Mouse (Mus musculus): ENCODE data around the gene Tnfrsf1b. TPM values are rescaled to one million over a fixed set of nuclear protein-coding genes. Genes with fewer than 3 reads are reported as not detected.

Gene Tnfrsf1b
- polyA plus RNA-seq, 1 experiment from 2014 or later = 5.2 TPM

GRCm38 (mm10) chr4:145164111-145164510, 82.6 kb downstream of the Tnfrsf1b start:
- Histone ChIP-seq H3K9me3 (no peaks in the 10 kb centered on the region), H3K36me3 (peaks cover 79% of the 10 kb centered on the region), H3K9ac (no peak overlapping the region), H3K4me3 (no peak overlapping the region), H3K27me3 (no peaks in the 10 kb centered on the region), H3K27ac (no peak overlapping the region), H3K4me2 (no peak overlapping the region), H3K4me1 (no peaks in the 10 kb centered on the region)
- 96% methylated on average over 4 of the region's 4 CpGs for WGBS
- ATAC-seq (ENCODE audit: borderline replicate concordance, extremely low read depth, low FRiP score, low TSS enrichment) = no peak

Other genes with a start within 250 kb of the Tnfrsf1b start
- gene Vps13d, start 51.9 kb downstream of the Tnfrsf1b start, polyA plus RNA-seq (2015; fragmentation: Nextera tagmentation; extraction: Ambion mirVana) = 6.1 and 6.7 TPM in 2 replicates
- 0.15 and 0.98 TPM in 2 replicates for gene Tnfrsf8, start 68.3 kb upstream of the Tnfrsf1b start, polyA plus RNA-seq (2015; fragmentation: Nextera tagmentation; extraction: Ambion mirVana)

Measured in lung, embryonic 15.5 days (tissue).